Mouse (Mus musculus): ENCODE measurements at regions not wholly inside any gene's neighbourhood (a gene's known extent, or its start where the extent isn't known, plus 50 kb on each side); places are given as distances from the start of the nearest gene placed in this dataset.
A peak's percentile ranks its signal among the peaks of the same experiment; 100 is the strongest.
"Not testable (repeated sequence)": the region's sequence is repeated elsewhere in the genome, so short reads cannot be mapped to it uniquely, and the experiment has no call there.

DNA sequence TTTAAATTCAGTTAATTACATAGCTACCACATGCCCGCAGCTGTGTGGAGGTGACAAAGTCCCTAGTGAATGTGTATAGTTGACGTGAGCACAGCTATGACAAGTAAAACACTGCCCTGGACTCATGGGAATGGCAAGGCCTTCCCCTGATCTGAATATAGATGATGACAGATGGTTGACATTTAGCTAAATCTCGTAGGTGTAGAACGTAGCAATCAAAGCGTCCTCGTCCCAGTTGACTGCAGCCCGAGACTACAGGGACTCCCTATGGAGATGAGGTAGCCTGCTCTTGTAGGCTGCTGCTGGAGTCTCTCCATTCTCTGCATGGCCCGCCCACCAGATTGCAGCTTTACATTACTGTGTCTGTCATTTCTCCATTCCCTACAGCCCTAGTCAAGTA is 107.0 kb upstream of the Slc1a3 start:
- Histone ChIP-seq H3K27me3 (ENCODE audit: control insufficient read depth, insufficient read depth, low read length) (no peaks in the 10 kb centered on the region), H3K27ac (ENCODE audit: insufficient read depth, low read length) (no peak overlapping the region), H3K4me1 (ENCODE audit: control insufficient read depth, insufficient read depth, low read length) (no peaks in the 10 kb centered on the region), H3K4me3 (replicated peaks; ENCODE audit: insufficient read depth, low read depth, low read length) (no peak overlapping the region)
- TF ChIP-seq POLR2A (IDR thresholded peaks at IDR 0.05; ENCODE audit: borderline replicate concordance, insufficient read depth, low read length) = no peak
- TF ChIP-seq CTCF (IDR thresholded peaks at IDR 0.05; ENCODE audit: borderline replicate concordance, insufficient read depth, low read depth, low read length) = no peak
- DNase-seq = no peak
- WGBS = 57% methylated on average over 8 of the region's 8 CpGs

DNA sequence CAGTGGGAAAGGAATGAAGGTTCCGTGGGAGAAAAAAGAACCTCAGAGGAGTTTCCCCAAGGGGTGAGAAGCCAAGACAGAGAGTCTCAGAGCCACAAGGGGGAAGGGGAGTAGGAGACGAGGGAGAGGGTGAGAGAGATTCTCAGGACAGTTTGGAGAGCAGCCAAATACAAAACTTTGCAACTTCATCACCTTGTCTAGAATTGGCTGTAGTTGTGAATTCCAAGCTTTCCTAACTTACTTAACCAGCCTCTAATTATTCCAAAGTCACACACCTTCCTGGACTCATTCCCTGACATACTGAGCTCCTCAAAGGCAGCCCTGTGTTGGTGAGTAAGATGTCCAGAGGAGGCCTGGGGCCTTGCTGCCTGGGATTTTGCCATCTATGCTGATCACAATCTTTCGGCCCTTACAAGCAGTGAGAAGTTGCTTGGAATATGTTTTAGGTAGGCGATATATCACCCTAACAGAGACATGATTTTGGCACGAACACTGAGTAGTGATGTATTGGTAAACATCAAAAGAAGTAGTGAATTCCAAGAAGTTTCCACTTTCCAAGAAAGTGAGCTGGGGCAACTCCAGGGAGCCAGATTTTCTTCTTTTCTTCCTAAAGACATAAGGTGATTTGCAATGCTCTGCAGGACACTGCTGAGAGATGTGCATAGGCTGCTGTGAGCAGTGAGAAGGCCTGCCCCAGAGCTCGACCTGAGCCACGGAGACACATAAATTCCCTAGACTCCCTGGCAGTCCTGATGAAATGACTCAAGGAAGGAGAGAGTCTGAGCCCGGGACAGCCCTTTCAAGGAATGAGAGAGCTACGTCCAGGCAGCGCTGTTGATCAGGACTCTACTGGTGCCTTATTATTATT is 106.2 kb upstream of the Slc1a3 start:
- Histone ChIP-seq H3K4me3 (replicated peaks; ENCODE audit: insufficient read depth, low read depth, low read length) (no peak overlapping the region), H3K27ac (ENCODE audit: insufficient read depth, low read length) (no peak overlapping the region), H3K27me3 (ENCODE audit: control insufficient read depth, insufficient read depth, low read length) (no peaks in the 10 kb centered on the region), H3K4me1 (ENCODE audit: control insufficient read depth, insufficient read depth, low read length) (no peaks in the 10 kb centered on the region)
- TF ChIP-seq CTCF (IDR thresholded peaks at IDR 0.05; ENCODE audit: borderline replicate concordance, insufficient read depth, low read depth, low read length) (no peak), POLR2A (IDR thresholded peaks at IDR 0.05; ENCODE audit: borderline replicate concordance, insufficient read depth, low read length) (no peak)
- no peak for DNase-seq
- WGBS = 70% methylated on average over 10 of the region's 10 CpGs

DNA sequence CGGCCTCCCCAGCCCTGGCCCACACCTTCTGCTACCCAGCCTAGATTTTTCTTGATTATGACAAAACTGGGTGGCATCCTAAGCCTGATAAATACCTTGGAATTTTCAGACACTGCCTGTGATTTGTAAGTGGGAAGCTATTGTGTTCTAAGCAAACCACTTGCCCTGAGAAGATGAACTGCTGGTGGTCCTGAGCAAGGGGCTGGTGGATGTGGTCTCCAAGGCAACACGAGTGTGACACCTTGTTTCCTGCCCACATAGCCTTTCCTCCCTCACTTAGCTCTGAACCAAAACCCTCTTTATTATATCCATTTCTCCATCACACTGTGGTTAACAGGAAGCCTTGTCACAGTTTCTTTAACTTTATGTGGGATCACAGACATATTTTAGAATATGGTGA is 105.4 kb upstream of the Slc1a3 start:
- H3K4me1 ChIP-seq (ENCODE audit: control insufficient read depth, insufficient read depth, low read length) = no peaks in the 10 kb centered on the region
- TF ChIP-seq CTCF (IDR thresholded peaks at IDR 0.05; ENCODE audit: borderline replicate concordance, insufficient read depth, low read depth, low read length) (no peak), POLR2A (IDR thresholded peaks at IDR 0.05; ENCODE audit: borderline replicate concordance, insufficient read depth, low read length) (no peak)
- 59% methylated on average over 2 of the region's 2 CpGs for WGBS
- no peak for DNase-seq
- H3K4me3 ChIP-seq (replicated peaks; ENCODE audit: insufficient read depth, low read depth, low read length) = no peak overlapping the region
- no peak overlapping the region for H3K27ac ChIP-seq (ENCODE audit: insufficient read depth, low read length)
- H3K27me3 ChIP-seq (ENCODE audit: control insufficient read depth, insufficient read depth, low read length) = no peaks in the 10 kb centered on the region

DNA sequence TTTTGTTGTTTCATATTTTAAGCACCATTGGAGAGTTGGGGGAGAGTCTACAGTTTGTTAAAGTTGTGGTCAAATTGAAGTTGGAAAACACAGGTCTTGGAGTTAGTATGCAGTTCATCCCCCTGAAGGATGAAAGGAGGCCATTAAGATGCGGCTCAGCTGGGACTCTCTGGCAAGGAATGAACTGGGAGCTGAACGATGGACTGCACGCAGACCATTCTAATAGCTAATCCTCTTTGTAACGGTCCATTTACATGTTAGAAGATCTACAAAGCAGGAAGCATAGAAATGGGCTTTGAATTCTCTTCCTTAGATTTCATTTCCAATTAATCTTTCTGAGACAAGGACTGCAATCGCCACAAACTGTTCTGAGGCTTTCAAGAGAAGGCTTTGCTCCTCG is 104.7 kb upstream of the Slc1a3 start:
- no peak for TF ChIP-seq POLR2A (IDR thresholded peaks at IDR 0.05; ENCODE audit: borderline replicate concordance, insufficient read depth, low read length)
- TF ChIP-seq CTCF (IDR thresholded peaks at IDR 0.05; ENCODE audit: borderline replicate concordance, insufficient read depth, low read depth, low read length) = no peak
- 47% methylated on average over 6 of the region's 6 CpGs for WGBS
- Histone ChIP-seq H3K4me3 (replicated peaks; ENCODE audit: insufficient read depth, low read depth, low read length) (no peak overlapping the region), H3K4me1 (ENCODE audit: control insufficient read depth, insufficient read depth, low read length) (no peaks in the 10 kb centered on the region), H3K27ac (ENCODE audit: insufficient read depth, low read length) (no peak overlapping the region), H3K27me3 (ENCODE audit: control insufficient read depth, insufficient read depth, low read length) (no peaks in the 10 kb centered on the region)
- DNase-seq = peak in 1 of 2 experiments; percentile 33

DNA sequence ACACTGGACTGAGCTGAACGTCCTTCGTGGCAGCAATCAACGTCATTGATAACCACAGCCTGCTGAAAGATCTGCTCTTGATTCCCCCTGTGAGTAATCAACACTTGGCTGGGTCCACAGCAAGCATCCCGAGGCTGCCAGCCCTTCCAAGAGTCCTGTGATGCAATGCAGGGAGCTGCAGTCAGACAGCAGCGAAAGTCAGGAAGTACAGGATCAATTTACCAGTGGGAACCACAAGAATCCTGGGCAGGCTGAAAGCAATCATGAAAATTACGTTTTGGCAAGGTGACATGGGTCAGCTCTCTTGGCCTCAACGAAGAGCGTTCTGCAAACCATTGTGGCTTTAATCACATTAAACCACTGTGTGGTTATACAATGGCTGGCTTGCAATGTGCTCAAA is 95.8 kb upstream of the Slc1a3 start:
- Histone ChIP-seq H3K4me1 (ENCODE audit: control insufficient read depth, insufficient read depth, low read length) (no peaks in the 10 kb centered on the region), H3K27ac (ENCODE audit: insufficient read depth, low read length) (no peak overlapping the region), H3K4me3 (replicated peaks; ENCODE audit: insufficient read depth, low read depth, low read length) (no peak overlapping the region), H3K27me3 (ENCODE audit: control insufficient read depth, insufficient read depth, low read length) (no peaks in the 10 kb centered on the region)
- TF ChIP-seq CTCF (IDR thresholded peaks at IDR 0.05; ENCODE audit: borderline replicate concordance, insufficient read depth, low read depth, low read length) (no peak), POLR2A (IDR thresholded peaks at IDR 0.05; ENCODE audit: borderline replicate concordance, insufficient read depth, low read length) (no peak)
- 43% methylated on average over 8 of the region's 8 CpGs for WGBS
- DNase-seq = no peak

DNA sequence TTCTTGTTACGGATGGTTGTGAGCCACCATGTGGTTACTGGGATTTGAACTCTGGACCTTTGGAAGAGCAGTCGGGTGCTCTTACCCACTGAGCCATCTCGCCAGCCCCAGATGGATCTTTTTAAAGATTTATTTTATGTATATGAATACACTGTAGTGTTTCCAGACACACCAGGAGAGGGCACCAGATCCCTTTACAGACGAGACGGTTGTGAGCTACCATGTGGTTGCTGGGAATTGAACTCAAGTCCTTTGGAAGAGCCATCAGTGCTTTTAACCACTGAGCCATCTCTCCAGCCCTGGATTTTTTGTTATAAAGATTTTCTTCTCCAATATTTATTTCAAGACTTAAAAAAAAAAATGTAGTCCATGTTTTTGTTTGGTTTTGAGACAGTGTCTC is 95.0 kb upstream of the Slc1a3 start:
- not testable (repeated sequence) for H3K4me1 ChIP-seq (ENCODE audit: control insufficient read depth, insufficient read depth, low read length); H3K4me3 ChIP-seq (replicated peaks; ENCODE audit: insufficient read depth, low read depth, low read length); H3K27ac ChIP-seq (ENCODE audit: insufficient read depth, low read length); H3K27me3 ChIP-seq (ENCODE audit: control insufficient read depth, insufficient read depth, low read length); DNase-seq
- 94% methylated on average over 5 of the region's 5 CpGs for WGBS

DNA sequence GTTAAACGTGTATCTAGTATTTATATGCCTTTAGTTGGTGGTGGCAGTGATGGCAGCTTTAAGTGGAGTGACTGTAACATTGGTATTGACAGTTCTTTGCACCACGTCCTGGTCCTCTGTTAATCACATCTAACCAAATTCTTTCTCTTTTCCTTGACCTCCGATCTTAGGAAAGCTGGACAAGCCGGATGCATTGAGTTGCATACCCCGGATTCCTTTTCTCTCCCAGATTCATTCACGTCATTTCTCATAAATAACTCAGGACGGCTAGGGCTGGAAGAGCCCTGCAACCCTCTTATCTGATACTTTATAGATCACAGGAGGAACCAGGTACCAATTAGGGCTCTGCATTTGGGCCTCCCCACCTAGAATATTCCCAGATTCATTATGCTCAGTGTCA is 91.5 kb upstream of the Slc1a3 start:
- Histone ChIP-seq H3K4me3 (replicated peaks; ENCODE audit: insufficient read depth, low read depth, low read length) (no peak overlapping the region), H3K27ac (ENCODE audit: insufficient read depth, low read length) (no peak overlapping the region), H3K4me1 (ENCODE audit: control insufficient read depth, insufficient read depth, low read length) (no peaks in the 10 kb centered on the region), H3K27me3 (ENCODE audit: control insufficient read depth, insufficient read depth, low read length) (no peaks in the 10 kb centered on the region)
- TF ChIP-seq CTCF (IDR thresholded peaks at IDR 0.05; ENCODE audit: borderline replicate concordance, insufficient read depth, low read depth, low read length) = no peak
- TF ChIP-seq POLR2A (IDR thresholded peaks at IDR 0.05; ENCODE audit: borderline replicate concordance, insufficient read depth, low read length) = no peak
- DNase-seq = no peak
- 88% methylated on average over 7 of the region's 7 CpGs for WGBS

DNA sequence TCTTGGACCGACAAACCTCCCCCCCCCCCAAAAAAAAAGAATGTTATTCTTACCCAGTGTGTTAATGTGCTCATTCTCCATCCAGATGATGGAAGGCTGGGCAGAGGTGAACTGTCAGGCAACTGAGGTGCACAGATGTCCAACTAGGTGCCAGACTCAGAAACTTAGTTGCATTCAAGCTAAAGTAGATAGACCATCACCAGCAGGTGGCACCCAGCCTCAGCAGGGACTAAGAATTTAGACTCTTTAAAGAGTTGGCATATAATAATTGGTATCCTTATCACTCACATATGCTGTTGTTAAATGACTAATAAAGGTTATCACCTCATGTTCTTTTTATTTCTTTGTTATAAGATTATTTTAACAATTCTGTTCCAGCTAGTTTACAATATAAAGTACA is 86.5 kb upstream of the Slc1a3 start:
- 87% methylated on average over 1 of the region's 1 CpGs for WGBS
- TF ChIP-seq POLR2A (IDR thresholded peaks at IDR 0.05; ENCODE audit: borderline replicate concordance, insufficient read depth, low read length) (no peak), CTCF (IDR thresholded peaks at IDR 0.05; ENCODE audit: borderline replicate concordance, insufficient read depth, low read depth, low read length) (no peak)
- H3K4me1 ChIP-seq (ENCODE audit: control insufficient read depth, insufficient read depth, low read length) = peaks cover 6% of the 10 kb centered on the region; the same call in 1 of the 2 replicates
- no peak for DNase-seq
- H3K27ac ChIP-seq (ENCODE audit: insufficient read depth, low read length) = no peak overlapping the region
- H3K4me3 ChIP-seq (replicated peaks; ENCODE audit: insufficient read depth, low read depth, low read length) = no peak overlapping the region
- H3K27me3 ChIP-seq (ENCODE audit: control insufficient read depth, insufficient read depth, low read length) = no peaks in the 10 kb centered on the region
